Mouse (Mus musculus): Measurements from ENCODE around the gene Zwilch. TPM values are rescaled to one million over a fixed set of nuclear protein-coding genes. Genes with fewer than 3 reads are reported as not detected.

Zwilch gene
- polyA plus RNA-seq, 1 experiment from 2014 or later, result 22.0 TPM

DNA sequence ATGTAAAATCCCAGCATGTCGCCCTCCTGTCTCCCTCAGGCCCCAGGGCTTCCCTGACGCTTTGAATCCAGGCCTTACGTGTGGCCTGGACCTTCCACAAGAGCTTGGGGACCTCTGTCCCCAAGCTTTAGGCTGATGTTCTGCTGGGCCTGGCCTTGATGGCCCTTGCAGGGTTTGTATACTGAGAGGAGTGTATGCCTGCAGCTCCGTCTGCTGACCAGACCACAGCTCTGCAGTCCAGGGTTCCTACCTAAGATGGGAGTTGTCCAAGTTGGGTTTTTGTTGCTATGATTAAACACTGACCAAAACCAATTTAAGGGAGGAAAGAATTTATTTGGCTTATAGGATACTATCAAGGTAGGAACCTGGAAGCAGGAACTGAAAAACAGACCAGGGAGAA lies 74.6 kb downstream of the Zwilch start:
- Histone ChIP-seq H3K4me3 (ENCODE audit: low read length) (no peak overlapping the region), H3K27ac (ENCODE audit: low read length) (no peak overlapping the region), H3K27me3 (replicated peaks; ENCODE audit: control insufficient read depth, insufficient read depth, low read length) (no peaks in the 10 kb centered on the region), H3K36me3 (ENCODE audit: control insufficient read depth, insufficient read depth, low read length) (no peaks in the 10 kb centered on the region), H3K9ac (ENCODE audit: low read depth, low read length) (no peak overlapping the region), H3K9me3 (ENCODE audit: control insufficient read depth, low read length) (no peaks in the 10 kb centered on the region), H3K4me2 (ENCODE audit: low read depth, low read length) (no peak overlapping the region), H3K4me1 (ENCODE audit: control insufficient read depth, insufficient read depth, low read length) (peaks cover 18% of the 10 kb centered on the region)
- ATAC-seq, result no peak
- 79% methylated on average over 4 of the region's 4 CpGs for WGBS

DNA sequence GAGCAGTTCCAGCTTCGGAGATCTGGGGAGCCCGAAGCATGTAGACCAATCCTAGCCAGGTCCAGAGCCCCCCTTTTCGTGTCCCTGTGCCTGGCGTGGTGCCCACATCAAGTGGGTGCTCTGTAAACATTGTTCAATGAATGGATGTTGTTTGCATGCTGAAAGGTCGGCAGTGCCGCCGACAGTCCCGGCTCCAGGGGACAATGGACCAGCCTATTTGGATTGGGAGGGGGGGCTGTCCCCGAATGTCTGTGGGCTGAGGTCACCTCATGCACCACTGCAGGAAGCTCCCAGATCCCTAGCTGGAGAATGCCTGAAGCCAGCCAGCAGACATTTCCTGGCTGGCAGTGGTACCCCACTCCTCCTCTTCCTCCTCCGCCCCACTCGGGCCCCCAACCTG lies 78.8 kb downstream of the Zwilch start:
- no peaks in the 10 kb centered on the region for H3K36me3 ChIP-seq (ENCODE audit: control insufficient read depth, insufficient read depth, low read length)
- 0 out of 2 replicates have a peak, but pooled peaks have one; percentile 21 for ATAC-seq
- no peak overlapping the region for H3K27ac ChIP-seq (ENCODE audit: low read length)
- no peaks in the 10 kb centered on the region for H3K27me3 ChIP-seq (replicated peaks; ENCODE audit: control insufficient read depth, insufficient read depth, low read length)
- no peak overlapping the region for H3K9ac ChIP-seq (ENCODE audit: low read depth, low read length)
- peaks cover 21% of the 10 kb centered on the region for H3K4me1 ChIP-seq (ENCODE audit: control insufficient read depth, insufficient read depth, low read length)
- H3K4me3 ChIP-seq (ENCODE audit: low read length), result no peak overlapping the region
- no peak overlapping the region for H3K4me2 ChIP-seq (ENCODE audit: low read depth, low read length)
- no peaks in the 10 kb centered on the region for H3K9me3 ChIP-seq (ENCODE audit: control insufficient read depth, low read length)
- WGBS, result 45% methylated on average over 11 of the region's 11 CpGs

DNA sequence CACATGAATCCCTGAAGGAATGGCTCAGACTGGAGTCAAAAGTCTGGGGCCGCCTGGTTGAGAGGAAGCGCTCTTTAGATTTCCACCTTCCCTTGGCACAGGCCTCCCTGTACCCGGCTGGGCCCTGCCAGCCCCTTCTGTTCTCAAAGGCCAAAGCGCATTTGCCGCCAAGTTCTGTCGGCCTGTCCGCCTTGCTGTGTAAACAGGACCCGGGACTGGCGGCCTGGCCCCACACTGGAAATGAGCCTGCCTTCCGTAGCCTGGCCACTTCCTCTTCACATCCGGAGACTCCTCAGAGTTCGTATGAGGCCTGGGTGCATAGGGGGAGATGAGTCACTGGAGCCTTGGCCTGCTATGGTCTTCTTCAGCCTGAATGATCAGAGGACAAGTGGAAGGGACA lies 83.9 kb downstream of the Zwilch start:
- H3K9me3 ChIP-seq (ENCODE audit: control insufficient read depth, low read length), result no peaks in the 10 kb centered on the region
- H3K4me2 ChIP-seq (ENCODE audit: low read depth, low read length), result no peak overlapping the region
- H3K27ac ChIP-seq (ENCODE audit: low read length), result peak overlapping the region; percentile 84
- H3K4me3 ChIP-seq (ENCODE audit: low read length), result no peak overlapping the region
- no peaks in the 10 kb centered on the region for H3K27me3 ChIP-seq (replicated peaks; ENCODE audit: control insufficient read depth, insufficient read depth, low read length)
- peak; percentile 11; the same call in 1 of the 2 replicates for ATAC-seq
- H3K36me3 ChIP-seq (ENCODE audit: control insufficient read depth, insufficient read depth, low read length), result no peaks in the 10 kb centered on the region
- peak overlapping the region; percentile 57 for H3K9ac ChIP-seq (ENCODE audit: low read depth, low read length)
- 25% methylated on average over 12 of the region's 12 CpGs for WGBS
- peaks cover 42% of the 10 kb centered on the region for H3K4me1 ChIP-seq (ENCODE audit: control insufficient read depth, insufficient read depth, low read length)

DNA sequence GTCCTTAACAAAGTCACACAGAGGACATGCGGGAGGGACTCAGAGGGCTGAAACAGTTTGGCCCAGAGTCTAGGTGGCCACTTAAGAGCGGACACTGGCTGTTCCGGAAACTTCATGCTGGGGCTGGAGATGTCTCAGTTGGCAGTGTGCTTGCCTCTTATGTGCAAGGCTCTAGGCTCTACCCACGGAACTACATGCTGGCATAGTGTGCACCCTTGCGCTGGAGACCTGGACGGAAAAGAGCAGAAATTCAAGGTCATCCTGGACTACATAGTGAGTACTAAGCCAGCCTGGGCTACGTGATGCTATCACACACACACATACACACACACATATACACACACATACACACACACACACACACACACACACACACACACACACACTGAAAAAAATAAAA lies 84.6 kb downstream of the Zwilch start:
- no peaks in the 10 kb centered on the region for H3K36me3 ChIP-seq (ENCODE audit: control insufficient read depth, insufficient read depth, low read length)
- no peaks in the 10 kb centered on the region for H3K27me3 ChIP-seq (replicated peaks; ENCODE audit: control insufficient read depth, insufficient read depth, low read length)
- H3K4me1 ChIP-seq (ENCODE audit: control insufficient read depth, insufficient read depth, low read length), result peaks cover 45% of the 10 kb centered on the region
- no peaks in the 10 kb centered on the region for H3K9me3 ChIP-seq (ENCODE audit: control insufficient read depth, low read length)
- ATAC-seq, result no peak
- H3K27ac ChIP-seq (ENCODE audit: low read length), result peak overlapping the region; percentile 52; the same call in 1 of the 2 replicates
- H3K4me3 ChIP-seq (ENCODE audit: low read length), result no peak overlapping the region
- no peak overlapping the region for H3K4me2 ChIP-seq (ENCODE audit: low read depth, low read length)
- WGBS, result 84% methylated on average over 7 of the region's 7 CpGs
- no peak overlapping the region for H3K9ac ChIP-seq (ENCODE audit: low read depth, low read length)

DNA sequence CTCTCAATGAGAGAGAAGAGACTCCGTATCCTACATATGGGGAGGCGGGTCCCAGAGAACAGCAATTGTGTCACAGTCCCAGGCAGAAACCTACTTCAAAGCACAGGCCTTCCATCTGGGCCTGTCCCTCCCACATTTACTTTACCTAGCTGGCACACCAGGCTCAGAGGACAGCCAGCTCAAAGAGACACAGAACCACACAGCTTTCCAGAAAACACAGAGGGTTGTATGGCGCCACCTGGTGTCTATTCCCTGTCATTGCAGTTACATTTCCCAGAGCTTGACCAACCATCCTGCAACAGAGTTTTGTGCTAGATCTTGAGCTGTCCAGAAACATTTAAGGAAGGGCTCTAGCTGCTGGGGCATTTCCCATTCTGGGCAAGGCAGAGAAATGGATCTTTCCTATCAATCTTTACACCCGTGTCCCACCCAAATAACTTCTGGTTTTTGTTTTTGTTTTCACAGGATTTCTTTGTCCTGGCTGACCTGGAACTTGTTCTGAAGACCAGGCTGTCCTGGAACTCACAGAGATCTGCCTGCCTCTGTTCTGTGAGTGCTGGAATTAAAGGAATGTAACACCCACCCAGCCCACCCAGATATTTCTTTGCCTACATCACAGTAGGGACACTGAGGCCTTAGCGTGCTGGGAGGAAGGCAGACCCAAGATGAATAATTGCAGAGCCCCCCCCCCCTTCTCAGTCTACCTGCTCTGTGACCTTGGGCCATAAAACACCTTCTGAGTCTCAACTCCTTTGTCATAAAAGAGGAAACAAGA lies 85.3 kb downstream of the Zwilch start:
- Histone ChIP-seq H3K9ac (ENCODE audit: low read depth, low read length) (peak overlapping the region; percentile 23; the same call in 1 of the 2 replicates), H3K4me2 (ENCODE audit: low read depth, low read length) (no peak overlapping the region), H3K9me3 (ENCODE audit: control insufficient read depth, low read length) (no peaks in the 10 kb centered on the region), H3K36me3 (ENCODE audit: control insufficient read depth, insufficient read depth, low read length) (no peaks in the 10 kb centered on the region), H3K4me3 (ENCODE audit: low read length) (no peak overlapping the region), H3K4me1 (ENCODE audit: control insufficient read depth, insufficient read depth, low read length) (peaks cover 45% of the 10 kb centered on the region), H3K27me3 (replicated peaks; ENCODE audit: control insufficient read depth, insufficient read depth, low read length) (no peaks in the 10 kb centered on the region), H3K27ac (ENCODE audit: low read length) (peak overlapping the region; percentile 97)
- 40% methylated on average over 5 of the region's 5 CpGs for WGBS
- ATAC-seq, result peak; percentile 60

Other genes with a start within 250 kb of the Zwilch start
- 3.9 and 8.1 TPM in 2 replicates for gene Smad6, start 151.0 kb downstream of the Zwilch start, polyA plus RNA-seq (2015; fragmentation: Nextera tagmentation; extraction: Ambion mirVana)
- 0.15 and 0.40 TPM in 2 replicates for gene Lctl, start 56.0 kb downstream of the Zwilch start, polyA plus RNA-seq (2015; fragmentation: Nextera tagmentation; extraction: Ambion mirVana)
- gene Rpl4, start 271 bp upstream of the Zwilch start, polyA plus RNA-seq (2015; fragmentation: Nextera tagmentation; extraction: Ambion mirVana), result 1,062 and 1,181 TPM in 2 replicates
- gene Snapc5, start 6.2 kb upstream of the Zwilch start, polyA plus RNA-seq (2015; fragmentation: Nextera tagmentation; extraction: Ambion mirVana), result 36.2 and 36.5 TPM in 2 replicates
- gene Uchl4, start 62.1 kb upstream of the Zwilch start, polyA plus RNA-seq (2015; fragmentation: Nextera tagmentation; extraction: Ambion mirVana), result 1.8 and 2.4 TPM in 2 replicates
- 97.4 and 104 TPM in 2 replicates for gene Map2k1, start 80.5 kb upstream of the Zwilch start, polyA plus RNA-seq (2015; fragmentation: Nextera tagmentation; extraction: Ambion mirVana)
- 129 and 142 TPM in 2 replicates for gene Tipin, start 108.5 kb upstream of the Zwilch start, polyA plus RNA-seq (2015; fragmentation: Nextera tagmentation; extraction: Ambion mirVana)
- 20.3 and 21.4 TPM in 2 replicates for gene Dis3l, start 168.2 kb upstream of the Zwilch start, polyA plus RNA-seq (2015; fragmentation: Nextera tagmentation; extraction: Ambion mirVana)
- 0.71 and 0.76 TPM in 2 replicates for gene Megf11, start 212.5 kb upstream of the Zwilch start, polyA plus RNA-seq (2015; fragmentation: Nextera tagmentation; extraction: Ambion mirVana)

Data from intestine, embryonic 16.5 days (tissue).